Mouse (Mus musculus) heart, embryonic 13.5 days (tissue): Measurements from ENCODE around the gene Cd24a. TPM values are rescaled to one million over a fixed set of nuclear protein-coding genes. Genes with fewer than 3 reads are reported as not detected.
A peak's percentile ranks its signal among the peaks of the same experiment; 100 is the strongest.

ENCODE experiments used
- ATAC-seq: fragments of 200-750 bp; cut with Nextera tagmentation; 2 replicates; pipeline ENCODE4 v1.8.0; 2017; ENCODE audit warnings: moderate TSS enrichment; ENCODE audit not compliant: insufficient number of reproducible peaks, low FRiP score, low TSS enrichment; ENCODE audit errors: extremely low read depth
- H3K27ac ChIP-seq: fragments of 300-500 bp; sonication (generic); replicated peaks from 2 replicates; pipeline ENCODE4 v1.5.1; 2015; ENCODE audit warnings: moderate library complexity, mild to moderate bottlenecking, inconsistent platforms
- H3K27me3 ChIP-seq: fragments of 300-500 bp; sonication (generic); replicated peaks from 2 replicates; pipeline ENCODE4 v1.6.1; 2015; ENCODE audit warnings: mild to moderate bottlenecking, inconsistent platforms
- H3K36me3 ChIP-seq: fragments of 300-500 bp; sonication (generic); 2 replicates; pipeline ENCODE4 v1.6.1; 2015; ENCODE audit warnings: mild to moderate bottlenecking, inconsistent platforms
- H3K4me1 ChIP-seq: fragments of 300-500 bp; sonication (generic); 2 replicates; pipeline ENCODE4 v1.6.1; 2015; ENCODE audit warnings: inconsistent platforms
- H3K4me2 ChIP-seq: fragments of 300-500 bp; sonication (generic); 2 replicates; pipeline ENCODE4 v1.6.1; 2015; ENCODE audit warnings: inconsistent platforms, mild to moderate bottlenecking, moderate library complexity
- H3K4me3 ChIP-seq: fragments of 300-500 bp; sonication (generic); 2 replicates; pipeline ENCODE4 v1.5.1; 2015; ENCODE audit warnings: moderate library complexity, mild to moderate bottlenecking, inconsistent platforms
- H3K9ac ChIP-seq: fragments of 300-500 bp; sonication (generic); 2 replicates; pipeline ENCODE4 v1.6.1; 2015; ENCODE audit warnings: inconsistent platforms, mild to moderate bottlenecking, moderate library complexity
- H3K9me3 ChIP-seq: fragments of 300-500 bp; sonication (generic); 2 replicates; pipeline ENCODE4 v1.6.1; 2016; ENCODE audit warnings: inconsistent platforms
- WGBS: fragments of 180-500 bp; shearing (Covaris S2); methylation state at CpG from one replicate; pipeline ENCODE4 v1.1.7; 2015; ENCODE audit warnings: mixed read lengths; 5-methylcytosine and 5-hydroxymethylcytosine counted together
- polyA plus RNA-seq: library from polyadenylated mRNA; unstranded; fragments of >200 nt; fragmentation: Nextera tagmentation; extraction: Ambion mirVana; gene quantifications from 2 replicates; pipeline ENCODE4 v1.2.1, GENCODE M21; 2015

The Cd24a gene
- polyA plus RNA-seq, 1 experiment from 2014 or later: 98.7 TPM

- Histone ChIP-seq H3K9ac (peak overlapping the region; percentile 88), H3K4me2 (peak overlapping the region; percentile 96), H3K36me3 (peaks cover 25% of the 10 kb centered on the region), H3K27ac (peak overlapping the region; percentile 92), H3K4me3 (peak overlapping the region; percentile 74), H3K9me3 (no peaks in the 10 kb centered on the region), H3K27me3 (peaks cover 6% of the 10 kb centered on the region; the same call in 1 of the 2 replicates), H3K4me1 (peaks cover 7% of the 10 kb centered on the region)
- ATAC-seq: no peak
- 50% methylated on average over 3 of the region's 3 CpGs for WGBS
These were observed 3.2 kb downstream of the Cd24a start for GRCm38 (mm10) chr10:43581260-43581659.

DNA sequence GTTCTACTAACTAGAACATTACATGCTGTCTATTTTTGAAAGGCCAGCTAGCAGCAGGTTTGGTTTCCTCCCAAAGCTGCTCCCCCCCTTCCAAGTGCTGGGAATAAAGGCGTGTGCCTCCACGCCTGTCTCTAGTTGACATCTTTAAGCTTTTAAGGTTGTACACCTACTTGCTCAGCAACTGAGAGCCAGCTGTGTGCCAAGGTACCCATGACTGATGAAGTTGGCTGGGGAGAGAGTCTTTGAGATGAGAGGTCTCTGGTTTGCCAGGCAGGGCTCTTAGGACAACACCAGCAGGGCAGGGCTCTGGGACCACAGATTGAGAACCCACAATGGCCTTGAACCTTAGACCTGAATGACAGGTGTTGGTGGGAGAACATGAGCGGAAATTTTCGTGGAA, 6.5 kb downstream of the Cd24a start:
- Histone ChIP-seq H3K36me3 (peaks cover 25% of the 10 kb centered on the region), H3K27me3 (no peaks in the 10 kb centered on the region), H3K4me3 (no peak overlapping the region), H3K4me1 (peaks cover 15% of the 10 kb centered on the region), H3K9me3 (no peaks in the 10 kb centered on the region), H3K27ac (no peak overlapping the region), H3K4me2 (no peak overlapping the region), H3K9ac (no peak overlapping the region)
- ATAC-seq: no peak
- 87% methylated on average over 4 of the region's 4 CpGs for WGBS

- WGBS: 69% methylated on average over 8 of the region's 8 CpGs
These were observed 10.5 kb downstream of the Cd24a start for GRCm38 (mm10) chr10:43588470-43589177.

GRCm38 (mm10) chr10:43591477-43591876, 13.4 kb downstream of the Cd24a start:
- ATAC-seq: no peak
- H3K9ac ChIP-seq: no peak overlapping the region
- WGBS: 78% methylated on average over 10 of the region's 10 CpGs
- H3K9me3 ChIP-seq: no peaks in the 10 kb centered on the region
- no peak overlapping the region for H3K4me3 ChIP-seq
- no peak overlapping the region for H3K4me2 ChIP-seq
- no peaks in the 10 kb centered on the region for H3K27me3 ChIP-seq
- no peak overlapping the region for H3K27ac ChIP-seq
- peaks cover 10% of the 10 kb centered on the region for H3K4me1 ChIP-seq
- H3K36me3 ChIP-seq: no peaks in the 10 kb centered on the region

More at GRCm38 (mm10) chr10:43588470-43589177, 10.5 kb downstream of the Cd24a start:
- Histone ChIP-seq H3K9ac (no peak overlapping the region), H3K4me1 (peaks cover 10% of the 10 kb centered on the region), H3K9me3 (no peaks in the 10 kb centered on the region), H3K36me3 (peaks cover 12% of the 10 kb centered on the region), H3K27ac (no peak overlapping the region), H3K27me3 (no peaks in the 10 kb centered on the region), H3K4me2 (no peak overlapping the region), H3K4me3 (no peak overlapping the region)
- no peak for ATAC-seq

DNA sequence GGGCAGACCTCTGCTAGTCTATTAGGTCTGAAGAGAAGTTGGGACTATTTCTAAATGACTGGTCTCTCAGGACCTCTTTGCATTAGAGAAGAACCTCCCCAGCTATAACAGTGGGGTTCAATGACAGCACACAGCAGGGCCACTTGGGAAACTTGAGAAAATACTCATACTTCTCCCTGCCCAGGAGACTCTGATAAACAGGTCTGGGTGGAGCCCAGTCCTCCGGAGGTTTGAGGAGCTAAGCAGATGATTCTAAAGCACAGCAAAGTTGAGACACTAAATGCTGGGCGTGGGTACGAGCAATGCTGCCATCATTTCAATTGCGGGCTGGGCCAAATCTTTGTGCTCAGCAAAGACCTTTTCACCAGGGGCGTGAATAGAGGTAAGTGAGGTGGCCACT, 15.1 kb downstream of the Cd24a start:
- no peaks in the 10 kb centered on the region for H3K27me3 ChIP-seq

DNA sequence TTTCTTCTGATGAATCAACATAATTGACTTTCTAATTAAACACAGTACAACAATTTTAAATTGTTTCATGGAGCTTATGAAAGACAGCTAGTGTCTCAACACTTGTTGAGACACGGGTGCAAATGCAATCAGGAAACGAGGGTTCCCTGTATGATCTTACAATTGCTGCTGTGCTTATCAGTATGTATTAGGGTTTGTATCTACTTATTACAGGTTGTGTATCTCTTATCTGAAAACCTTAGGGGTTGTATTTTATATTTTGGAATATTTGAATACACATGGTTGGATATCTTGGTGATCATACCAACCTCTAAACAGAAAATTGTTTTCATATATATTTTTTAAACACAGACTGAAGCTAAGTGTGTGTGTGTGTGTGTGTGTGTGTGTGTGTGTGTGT, 16.1 kb downstream of the Cd24a start:
- H3K4me2 ChIP-seq: no peak overlapping the region
- H3K36me3 ChIP-seq: no peaks in the 10 kb centered on the region
- no peaks in the 10 kb centered on the region for H3K9me3 ChIP-seq
- H3K4me1 ChIP-seq: peaks cover 9% of the 10 kb centered on the region
- H3K27ac ChIP-seq: no peak overlapping the region
- no peak overlapping the region for H3K4me3 ChIP-seq
- H3K9ac ChIP-seq: no peak overlapping the region
- 81% methylated on average over 2 of the region's 2 CpGs for WGBS
- no peak for ATAC-seq
- no peaks in the 10 kb centered on the region for H3K27me3 ChIP-seq

More for the DNA sequence above, 15.1 kb downstream of the Cd24a start:
- Histone ChIP-seq H3K4me3 (no peak overlapping the region), H3K4me2 (no peak overlapping the region), H3K9me3 (no peaks in the 10 kb centered on the region), H3K36me3 (no peaks in the 10 kb centered on the region), H3K27ac (no peak overlapping the region), H3K9ac (no peak overlapping the region), H3K4me1 (peaks cover 11% of the 10 kb centered on the region)
- ATAC-seq: no peak
- WGBS: 69% methylated on average over 5 of the region's 5 CpGs

DNA sequence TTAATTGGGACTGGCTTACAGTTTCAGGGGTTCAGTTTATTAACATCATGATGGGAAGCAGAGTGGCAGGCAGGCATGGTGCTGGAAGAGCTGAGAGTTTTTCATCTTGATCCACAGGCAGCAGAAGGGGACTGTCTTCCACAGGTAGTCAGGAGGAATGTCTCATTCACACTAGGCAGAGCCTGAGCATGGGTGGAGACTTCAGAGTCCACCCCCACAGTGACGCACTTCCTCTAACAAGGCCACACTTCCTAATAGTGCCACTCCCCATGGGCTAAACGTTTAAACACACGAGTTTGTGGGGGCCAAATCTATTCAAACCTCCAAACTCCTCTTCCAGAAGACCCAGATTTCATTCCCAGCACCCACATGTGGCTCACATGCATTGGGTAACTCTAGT, 16.8 kb downstream of the Cd24a start:
- 64% methylated on average over 3 of the region's 3 CpGs for WGBS
- no peaks in the 10 kb centered on the region for H3K36me3 ChIP-seq
- ATAC-seq: no peak

DNA sequence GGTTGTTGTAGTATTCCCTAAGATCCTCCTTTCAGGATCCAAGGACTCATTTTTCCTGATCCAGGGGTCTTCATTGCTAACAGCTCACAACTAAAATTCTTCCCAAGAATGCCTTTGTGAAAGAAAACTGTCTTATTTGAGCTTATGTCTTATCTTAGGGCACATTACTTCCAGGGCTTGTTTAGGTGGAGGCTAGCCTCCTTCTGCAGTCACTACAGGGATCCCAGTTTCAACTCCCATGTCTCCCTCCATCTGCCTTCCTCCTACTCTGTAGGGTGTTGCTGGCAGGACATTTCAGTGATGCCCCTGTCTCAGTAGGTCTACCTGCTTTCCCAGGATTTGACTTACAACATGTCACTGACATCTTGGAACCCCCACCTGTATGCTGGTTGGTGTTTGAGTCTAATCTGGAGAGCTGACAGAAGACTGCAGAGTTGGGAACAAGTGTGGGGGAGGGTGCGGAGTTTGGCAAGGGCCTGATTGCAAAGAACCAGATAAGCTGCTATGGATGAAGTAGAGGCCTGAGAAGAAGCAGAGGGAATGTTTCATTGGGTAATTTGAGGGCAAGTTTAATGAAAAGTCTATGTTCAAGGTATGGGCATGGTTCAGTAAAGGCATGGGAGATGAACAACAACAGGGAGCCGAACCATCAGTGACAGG, 20.1 kb downstream of the Cd24a start:
- Histone ChIP-seq H3K4me1 (peaks cover 19% of the 10 kb centered on the region; the same call in 1 of the 2 replicates), H3K9ac (no peak overlapping the region), H3K27me3 (no peaks in the 10 kb centered on the region), H3K4me3 (no peak overlapping the region), H3K9me3 (no peaks in the 10 kb centered on the region), H3K4me2 (no peak overlapping the region), H3K27ac (no peak overlapping the region), H3K36me3 (no peaks in the 10 kb centered on the region)
- WGBS: 63% methylated on average over 2 of the region's 2 CpGs
- ATAC-seq: no peak

More for the DNA sequence above, 16.8 kb downstream of the Cd24a start:
- Histone ChIP-seq H3K9ac (no peak overlapping the region), H3K27me3 (no peaks in the 10 kb centered on the region), H3K27ac (no peak overlapping the region), H3K9me3 (no peaks in the 10 kb centered on the region), H3K4me3 (no peak overlapping the region), H3K4me1 (0 out of 2 replicates have a peak, but pooled peaks cover 7% of the 10 kb centered on the region), H3K4me2 (no peak overlapping the region)

GRCm38 (mm10) chr10:43601039-43601438, 23.0 kb downstream of the Cd24a start:
- Histone ChIP-seq H3K36me3 (no peaks in the 10 kb centered on the region), H3K4me3 (no peak overlapping the region), H3K4me1 (peaks cover 26% of the 10 kb centered on the region), H3K9ac (no peak overlapping the region), H3K27ac (no peak overlapping the region), H3K27me3 (no peaks in the 10 kb centered on the region), H3K9me3 (no peaks in the 10 kb centered on the region), H3K4me2 (0 out of 2 replicates have a peak overlapping the region, but pooled peaks have one; percentile 10)
- 57% methylated on average over 1 of the region's 1 CpGs for WGBS
- ATAC-seq: no peak

GRCm38 (mm10) chr10:43601511-43602396, 23.7 kb downstream of the Cd24a start:
- Histone ChIP-seq H3K4me2 (peak overlapping the region; percentile 10; the same call in 1 of the 2 replicates), H3K27me3 (no peaks in the 10 kb centered on the region), H3K9ac (peak overlapping the region; percentile 12; the same call in 1 of the 2 replicates), H3K4me3 (no peak overlapping the region), H3K9me3 (no peaks in the 10 kb centered on the region), H3K27ac (no peak overlapping the region), H3K36me3 (no peaks in the 10 kb centered on the region), H3K4me1 (peaks cover 26% of the 10 kb centered on the region)
- no peak for ATAC-seq
- 49% methylated on average over 14 of the region's 14 CpGs for WGBS
